9 mouse cellular contexts compared by ENCODE assay signal in genomic region chr1:30920620-30921177, GRCm38 (mm10). TPM values are rescaled to one million over a fixed set of nuclear protein-coding genes. Genes with fewer than 3 reads are reported as not detected.
DNase-seq lines count a peak whose midpoint lies in the region; ATAC-seq and TF ChIP-seq lines count a peak whose summit lies in the region.
"Had no signal": no experiment of that assay in that cellular context is flagged by ENCODE, and none has a peak within 500 bp of the region (broad histone marks: within the 10 kb centered on the region; RNA-seq: fewer than 3 reads in every experiment).

No protein-coding gene starts in this region.

- peaks cover 13% of the 10 kb centered on the region for H3K9me3 ChIP-seq in midbrain, embryonic 14.5 days (ENCODE audit: control insufficient read depth, low read length)

- no peak overlapping the region for H3K4me2 ChIP-seq in midbrain, embryonic 14.5 days (ENCODE audit: low read length)
- H3K4me2 ChIP-seq: limb, embryonic 12.5 days had no signal

- WGBS in liver, adult 2 months: 97% methylated on average over 1 of the region's 1 CpGs
- WGBS in midbrain, embryonic 14.5 days: 93% methylated on average over 1 of the region's 1 CpGs

- H3K9ac ChIP-seq in liver, adult 2 months (ENCODE audit: low read depth, low read length): no peak overlapping the region
- H3K9ac ChIP-seq in midbrain, embryonic 14.5 days (replicated peaks; ENCODE audit: low read length): no peak overlapping the region
- H3K9ac ChIP-seq: limb, embryonic 12.5 days had no signal

- no peaks in the 10 kb centered on the region for H3K36me3 ChIP-seq in liver, adult 2 months (ENCODE audit: control insufficient read depth, insufficient read depth, low read length)
- H3K36me3 ChIP-seq in midbrain, embryonic 14.5 days (ENCODE audit: control insufficient read depth, insufficient read depth, low read length): no peaks in the 10 kb centered on the region
- H3K36me3 ChIP-seq: limb, embryonic 12.5 days had no signal

- no peak overlapping the region for H3K27ac ChIP-seq in liver, adult 2 months (replicated peaks; ENCODE audit: insufficient read depth, low read depth, low read length)
- H3K27ac ChIP-seq in midbrain, embryonic 14.5 days (replicated peaks; ENCODE audit: low read depth, low read length): no peak overlapping the region
- H3K27ac ChIP-seq: limb, embryonic 12.5 days had no signal

- no peaks in the 10 kb centered on the region for H3K27me3 ChIP-seq in liver, adult 2 months (ENCODE audit: control insufficient read depth, insufficient read depth, low read length)
- no peaks in the 10 kb centered on the region for H3K27me3 ChIP-seq in midbrain, embryonic 14.5 days (ENCODE audit: control insufficient read depth, insufficient read depth, low read length)
- H3K27me3 ChIP-seq: limb, embryonic 12.5 days had no signal

- no peaks in the 10 kb centered on the region for H3K79me2 ChIP-seq in liver, adult 2 months (ENCODE audit: control insufficient read depth, insufficient read depth, low read length)

- ATAC-seq in hematopoietic stem cell, adult 5-6 weeks (replicated peaks in 1 of 2; ENCODE audit: insufficient read depth in 1 of 2, low FRiP score in 2 of 2, low TSS enrichment in 1 of 2, low read depth in 1 of 2, poor library complexity in 2 of 2, severe bottlenecking in 2 of 2): peak; percentile 32 to 89; a peak in 2 of 4 replicates
- no peak for ATAC-seq in midbrain, embryonic 14.5 days (ENCODE audit: low FRiP score, low TSS enrichment)

- peak; percentile 13 for DNase-seq in cerebellum, adult 8-10 months
- DNase-seq in cerebellum, postnatal 4 days (ENCODE audit: low spot score in 2 of 2): no peak
- DNase-seq in liver, adult 2 months (ENCODE audit: extremely low read depth, low read depth, low spot score): peak; percentile 74
- no peak for DNase-seq in liver
- peak; percentile 69 for DNase-seq in thymus, postnatal 0 days (ENCODE audit: low spot score)
- no peak for DNase-seq in midbrain, embryonic 14.5 days
- DNase-seq in ovary, postnatal 14 days (ENCODE audit: low spot score): no peak

- H3K4me1 ChIP-seq in liver, adult 2 months (ENCODE audit: control insufficient read depth, insufficient read depth, low read length): no peaks in the 10 kb centered on the region
- no peaks in the 10 kb centered on the region for H3K4me1 ChIP-seq in midbrain, embryonic 14.5 days (ENCODE audit: control insufficient read depth, insufficient read depth, low read length)
- H3K4me1 ChIP-seq: limb, embryonic 12.5 days had no signal

- TF ChIP-seq CTCF in liver, adult 2 months (IDR thresholded peaks at IDR 0.05; ENCODE audit: low read depth, low read length): peak; percentile 32

- no peak for TF ChIP-seq POLR2A in liver, adult 2 months (IDR thresholded peaks at IDR 0.05; ENCODE audit: extremely low read depth, insufficient read depth, low read length)

- H3K4me3 ChIP-seq in liver, adult 2 months (ENCODE audit: insufficient read depth, low read depth, low read length): no peak overlapping the region
- H3K4me3 ChIP-seq in midbrain, embryonic 14.5 days (replicated peaks; ENCODE audit: low read depth, low read length): no peak overlapping the region
- H3K4me3 ChIP-seq: limb, embryonic 12.5 days had no signal

RNA-seq across cellular contexts. Expression of gene Phf3, which starts 47.0 kb away (rescaled TPM):
- 41.4 and 48.5 TPM in 2 replicates for total RNA-seq in liver, adult 2 months (2014; rRNA removed)
- 11.7 and 14.2 TPM in 2 replicates for polyA plus RNA-seq in liver, adult 2 months (2012; rRNA removed)
- 187 and 193 TPM in 2 replicates for total RNA-seq in hematopoietic stem cell, adult 5-6 weeks (2017)
- polyA plus RNA-seq in thymus, postnatal 0 days (2015; fragmentation: Nextera tagmentation; extraction: Ambion mirVana): 34.0 and 38.2 TPM in 2 replicates
- 56.3 and 59.1 TPM in 2 replicates for polyA plus RNA-seq in midbrain, embryonic 14.5 days (2014; fragmentation: Nextera tagmentation; extraction: Ambion mirVana)

RNA-seq across cellular contexts. Expression of gene AC153137.1, which starts 57.1 kb away (rescaled TPM):
- total RNA-seq in liver, adult 2 months (2014; rRNA removed): not detected in 2 replicates
- polyA plus RNA-seq in liver, adult 2 months (2012; rRNA removed): not detected in 2 replicates
- not detected in 2 replicates for total RNA-seq in hematopoietic stem cell, adult 5-6 weeks (2017)
- polyA plus RNA-seq in thymus, postnatal 0 days (2015; fragmentation: Nextera tagmentation; extraction: Ambion mirVana): not detected in 2 replicates
- not detected in 2 replicates for polyA plus RNA-seq in midbrain, embryonic 14.5 days (2014; fragmentation: Nextera tagmentation; extraction: Ambion mirVana)
- polyA plus RNA-seq: limb, embryonic 12.5 days had no signal

Comparison
In these comparisons a context has a peak if more than half of its experiments do, and no peak if none do; other contexts are left out.
1. DNase-seq: peak in cerebellum, adult 8-10 months (single experiment), liver, adult 2 months (single experiment) and thymus, postnatal 0 days (single experiment); none in cerebellum, postnatal 4 days (0 of 2), liver (single experiment), midbrain, embryonic 14.5 days (single experiment) and ovary, postnatal 14 days (single experiment).